Mouse (Mus musculus): ENCODE data around the gene Itgb6. TPM values are rescaled to one million over a fixed set of nuclear protein-coding genes. Genes with fewer than 3 reads are reported as not detected.

Gene Itgb6
- polyA plus RNA-seq, 1 experiment from 2014 or later: 10.1 TPM

GRCm38 (mm10) chr2:60611622-60612021 is 110.8 kb downstream of the Itgb6 start:
- Histone ChIP-seq H3K4me3 (replicated peaks) (no peak overlapping the region), H3K36me3 (no peaks in the 10 kb centered on the region), H3K4me1 (no peaks in the 10 kb centered on the region), H3K27ac (no peak overlapping the region), H3K9ac (no peak overlapping the region), H3K9me3 (no peaks in the 10 kb centered on the region), H3K4me2 (no peak overlapping the region), H3K27me3 (replicated peaks) (no peaks in the 10 kb centered on the region)
- ATAC-seq (ENCODE audit: insufficient read depth, low FRiP score, low read depth): no peak
- 76% methylated on average over 3 of the region's 3 CpGs for WGBS

- Histone ChIP-seq H3K9ac (no peak overlapping the region), H3K36me3 (no peaks in the 10 kb centered on the region), H3K27me3 (replicated peaks) (no peaks in the 10 kb centered on the region), H3K9me3 (no peaks in the 10 kb centered on the region), H3K4me3 (replicated peaks) (no peak overlapping the region), H3K27ac (no peak overlapping the region), H3K4me2 (no peak overlapping the region), H3K4me1 (no peaks in the 10 kb centered on the region)
- no peak for ATAC-seq (ENCODE audit: insufficient read depth, low FRiP score, low read depth)
- 68% methylated on average over 8 of the region's 8 CpGs for WGBS
These were observed 112.8 kb downstream of the Itgb6 start for GRCm38 (mm10) chr2:60609436-60610199.

GRCm38 (mm10) chr2:60607980-60608379 is 114.5 kb downstream of the Itgb6 start:
- no peak overlapping the region for H3K9ac ChIP-seq
- H3K4me3 ChIP-seq (replicated peaks): no peak overlapping the region
- no peaks in the 10 kb centered on the region for H3K4me1 ChIP-seq
- H3K36me3 ChIP-seq: no peaks in the 10 kb centered on the region
- ATAC-seq (ENCODE audit: insufficient read depth, low FRiP score, low read depth): no peak
- H3K27ac ChIP-seq: no peak overlapping the region
- H3K9me3 ChIP-seq: no peaks in the 10 kb centered on the region
- 65% methylated on average over 4 of the region's 4 CpGs for WGBS
- no peaks in the 10 kb centered on the region for H3K27me3 ChIP-seq (replicated peaks)
- H3K4me2 ChIP-seq: no peak overlapping the region

GRCm38 (mm10) chr2:60601326-60601725 is 121.1 kb downstream of the Itgb6 start:
- no peaks in the 10 kb centered on the region for H3K27me3 ChIP-seq (replicated peaks)
- H3K4me3 ChIP-seq (replicated peaks): no peak overlapping the region
- no peak overlapping the region for H3K4me2 ChIP-seq
- H3K9me3 ChIP-seq: no peaks in the 10 kb centered on the region
- no peak for ATAC-seq (ENCODE audit: insufficient read depth, low FRiP score, low read depth)
- no peak overlapping the region for H3K9ac ChIP-seq
- 70% methylated on average over 2 of the region's 2 CpGs for WGBS
- H3K4me1 ChIP-seq: no peaks in the 10 kb centered on the region
- no peak overlapping the region for H3K27ac ChIP-seq
- H3K36me3 ChIP-seq: no peaks in the 10 kb centered on the region

- Histone ChIP-seq H3K9me3 (no peaks in the 10 kb centered on the region), H3K9ac (no peak overlapping the region), H3K4me3 (replicated peaks) (no peak overlapping the region), H3K27ac (no peak overlapping the region), H3K27me3 (replicated peaks) (no peaks in the 10 kb centered on the region), H3K4me1 (no peaks in the 10 kb centered on the region), H3K4me2 (no peak overlapping the region), H3K36me3 (no peaks in the 10 kb centered on the region)
- ATAC-seq (ENCODE audit: insufficient read depth, low FRiP score, low read depth): no peak
- WGBS: 80% methylated on average over 2 of the region's 2 CpGs
These were observed 121.6 kb downstream of the Itgb6 start for GRCm38 (mm10) chr2:60600863-60601262.

- H3K4me2 ChIP-seq: no peak overlapping the region
- no peak overlapping the region for H3K9ac ChIP-seq
- no peaks in the 10 kb centered on the region for H3K9me3 ChIP-seq
- no peak for ATAC-seq (ENCODE audit: insufficient read depth, low FRiP score, low read depth)
- H3K4me3 ChIP-seq (replicated peaks): no peak overlapping the region
- no peaks in the 10 kb centered on the region for H3K36me3 ChIP-seq
- 81% methylated on average over 4 of the region's 4 CpGs for WGBS
- no peak overlapping the region for H3K27ac ChIP-seq
- no peaks in the 10 kb centered on the region for H3K27me3 ChIP-seq (replicated peaks)
- H3K4me1 ChIP-seq: no peaks in the 10 kb centered on the region
These were observed 139.0 kb downstream of the Itgb6 start for GRCm38 (mm10) chr2:60583416-60583815.

GRCm38 (mm10) chr2:60554561-60554960 is 167.9 kb downstream of the Itgb6 start:
- Histone ChIP-seq H3K4me3 (replicated peaks) (no peak overlapping the region), H3K4me1 (peaks cover 10% of the 10 kb centered on the region; the same call in 1 of the 2 replicates), H3K27ac (no peak overlapping the region), H3K27me3 (replicated peaks) (no peaks in the 10 kb centered on the region), H3K4me2 (no peak overlapping the region), H3K9ac (no peak overlapping the region), H3K9me3 (no peaks in the 10 kb centered on the region), H3K36me3 (no peaks in the 10 kb centered on the region)
- no peak for ATAC-seq (ENCODE audit: insufficient read depth, low FRiP score, low read depth)
- 70% methylated on average over 4 of the region's 4 CpGs for WGBS

- 0 out of 2 replicates have a peak within 1 kb of the TSS, but pooled peaks have one; percentile 6 for H3K9ac ChIP-seq
- ATAC-seq (ENCODE audit: insufficient read depth, low FRiP score, low read depth): peak; percentile 67
These were observed 169.4 kb downstream of the Itgb6 start, which contains the start of gene Pla2r1 for GRCm38 (mm10) chr2:60552902-60553682. Gene Pla2r1 (minus strand): TSS chr2:60553308.

GRCm38 (mm10) chr2:60552177-60552901 is 170.1 kb downstream of the Itgb6 start:
- Histone ChIP-seq H3K4me3 (replicated peaks) (peak overlapping the region; percentile 47), H3K27me3 (replicated peaks) (no peaks in the 10 kb centered on the region), H3K9ac (no peak overlapping the region), H3K36me3 (no peaks in the 10 kb centered on the region), H3K4me2 (peak overlapping the region; percentile 91), H3K9me3 (no peaks in the 10 kb centered on the region), H3K27ac (no peak overlapping the region), H3K4me1 (peaks cover 10% of the 10 kb centered on the region; the same call in 1 of the 2 replicates)
- WGBS: 40% methylated on average over 21 of the region's 21 CpGs
- ATAC-seq (ENCODE audit: insufficient read depth, low FRiP score, low read depth): no peak

More at GRCm38 (mm10) chr2:60552902-60553682, 169.4 kb downstream of the Itgb6 start, which contains the start of gene Pla2r1:
- H3K4me1 ChIP-seq: peaks cover 10% of the 10 kb centered on the region; the same call in 1 of the 2 replicates
- no peak within 1 kb of the TSS for H3K27ac ChIP-seq
- H3K36me3 ChIP-seq: no peaks in the 10 kb centered on the region
- H3K9me3 ChIP-seq: no peaks in the 10 kb centered on the region
- H3K4me2 ChIP-seq: peak within 1 kb of the TSS; percentile 91
- no peaks in the 10 kb centered on the region for H3K27me3 ChIP-seq (replicated peaks)
- peak within 1 kb of the TSS; percentile 47 for H3K4me3 ChIP-seq (replicated peaks)
- WGBS: 6% methylated on average over 33 of the region's 33 CpGs

- H3K9ac ChIP-seq: no peak overlapping the region
- ATAC-seq (ENCODE audit: insufficient read depth, low FRiP score, low read depth): no peak
- H3K9me3 ChIP-seq: no peaks in the 10 kb centered on the region
- no peaks in the 10 kb centered on the region for H3K27me3 ChIP-seq (replicated peaks)
- no peak overlapping the region for H3K27ac ChIP-seq
- no peaks in the 10 kb centered on the region for H3K36me3 ChIP-seq
- no peak overlapping the region for H3K4me2 ChIP-seq
- 59% methylated on average over 2 of the region's 2 CpGs for WGBS
- peaks cover 10% of the 10 kb centered on the region; the same call in 1 of the 2 replicates for H3K4me1 ChIP-seq
- no peak overlapping the region for H3K4me3 ChIP-seq (replicated peaks)
These were observed 170.8 kb downstream of the Itgb6 start for GRCm38 (mm10) chr2:60551673-60552072.

- Histone ChIP-seq H3K27ac (no peak overlapping the region), H3K4me3 (replicated peaks) (no peak overlapping the region), H3K9me3 (no peaks in the 10 kb centered on the region), H3K36me3 (no peaks in the 10 kb centered on the region), H3K27me3 (replicated peaks) (no peaks in the 10 kb centered on the region), H3K9ac (no peak overlapping the region), H3K4me1 (peaks cover 10% of the 10 kb centered on the region; the same call in 1 of the 2 replicates), H3K4me2 (no peak overlapping the region)
- ATAC-seq (ENCODE audit: insufficient read depth, low FRiP score, low read depth): no peak
- 91% methylated on average over 8 of the region's 8 CpGs for WGBS
These were observed 171.9 kb downstream of the Itgb6 start for GRCm38 (mm10) chr2:60550521-60550920.
